Mouse (Mus musculus): ENCODE results near the gene Dtx1. TPM values are rescaled to one million over a fixed set of nuclear protein-coding genes. Genes with fewer than 3 reads are reported as not detected.

Gene Dtx1
- total and polyA plus RNA-seq, 2 experiments from 2014 or later, result 0.30 to 1.7 TPM

- no peaks in the 10 kb centered on the region for H3K4me1 ChIP-seq (ENCODE audit: control insufficient read depth, insufficient read depth)
- WGBS, result 53% methylated on average over 3 of the region's 3 CpGs
- no peak overlapping the region for H3K4me2 ChIP-seq (ENCODE audit: low read depth, low read length)
- no peak overlapping the region for H3K4me3 ChIP-seq (ENCODE audit: low read depth, low read length)
- H3K36me3 ChIP-seq (replicated peaks; ENCODE audit: control insufficient read depth, insufficient read depth, low read length), result no peaks in the 10 kb centered on the region
- ATAC-seq (ENCODE audit: insufficient read depth, low read depth) (no peak), DNase-seq (ENCODE audit: low spot score) (no peak)
- no peak overlapping the region for H3K9ac ChIP-seq (replicated peaks; ENCODE audit: low read depth, low read length)
- H3K27ac ChIP-seq (ENCODE audit: low read depth), result no peak overlapping the region
- TF ChIP-seq CTCF (IDR thresholded peaks at IDR 0.05; ENCODE audit: low read depth) (no peak), EP300 (IDR thresholded peaks at IDR 0.05; ENCODE audit: low read depth) (no peak)
- no peaks in the 10 kb centered on the region for H3K9me3 ChIP-seq (replicated peaks; ENCODE audit: control insufficient read depth, low read length)
- peaks cover 79% of the 10 kb centered on the region for H3K27me3 ChIP-seq (ENCODE audit: control insufficient read depth, insufficient read depth, low read length)
These were observed 13.5 kb downstream of the Dtx1 start for GRCm38 (mm10) chr5:120698181-120698580.

GRCm38 (mm10) chr5:120696865-120697264 is 14.9 kb downstream of the Dtx1 start:
- no peak for ATAC-seq (ENCODE audit: insufficient read depth, low read depth)
- Histone ChIP-seq H3K27me3 (ENCODE audit: control insufficient read depth, insufficient read depth, low read length) (peaks cover 80% of the 10 kb centered on the region), H3K4me1 (ENCODE audit: control insufficient read depth, insufficient read depth) (no peaks in the 10 kb centered on the region), H3K9me3 (replicated peaks; ENCODE audit: control insufficient read depth, low read length) (no peaks in the 10 kb centered on the region), H3K9ac (replicated peaks; ENCODE audit: low read depth, low read length) (no peak overlapping the region), H3K4me3 (ENCODE audit: low read depth, low read length) (no peak overlapping the region), H3K36me3 (replicated peaks; ENCODE audit: control insufficient read depth, insufficient read depth, low read length) (no peaks in the 10 kb centered on the region), H3K4me2 (ENCODE audit: low read depth, low read length) (no peak overlapping the region), H3K27ac (ENCODE audit: low read depth) (no peak overlapping the region)
- 53% methylated on average over 4 of the region's 4 CpGs for WGBS
- DNase-seq (ENCODE audit: low spot score), result no peak
- no peak for TF ChIP-seq CTCF (IDR thresholded peaks at IDR 0.05; ENCODE audit: low read depth)
- no peak for TF ChIP-seq EP300 (IDR thresholded peaks at IDR 0.05; ENCODE audit: low read depth)

- Histone ChIP-seq H3K9me3 (replicated peaks; ENCODE audit: control insufficient read depth, low read length) (no peaks in the 10 kb centered on the region), H3K36me3 (replicated peaks; ENCODE audit: control insufficient read depth, insufficient read depth, low read length) (no peaks in the 10 kb centered on the region), H3K4me1 (ENCODE audit: control insufficient read depth, insufficient read depth) (no peaks in the 10 kb centered on the region), H3K27ac (ENCODE audit: low read depth) (no peak overlapping the region), H3K9ac (replicated peaks; ENCODE audit: low read depth, low read length) (no peak overlapping the region), H3K4me2 (ENCODE audit: low read depth, low read length) (no peak overlapping the region), H3K27me3 (ENCODE audit: control insufficient read depth, insufficient read depth, low read length) (peaks cover 87% of the 10 kb centered on the region), H3K4me3 (ENCODE audit: low read depth, low read length) (no peak overlapping the region)
- 66% methylated on average over 16 of the region's 16 CpGs for WGBS
- no peak for DNase-seq (ENCODE audit: low spot score)
- ATAC-seq (ENCODE audit: insufficient read depth, low read depth), result no peak
- TF ChIP-seq CTCF (IDR thresholded peaks at IDR 0.05; ENCODE audit: low read depth), result no peak
- no peak for TF ChIP-seq EP300 (IDR thresholded peaks at IDR 0.05; ENCODE audit: low read depth)
These were observed 15.5 kb downstream of the Dtx1 start for GRCm38 (mm10) chr5:120696057-120696743.

- Histone ChIP-seq H3K4me3 (ENCODE audit: low read depth, low read length) (peak overlapping the region; percentile 22; the same call in 1 of the 2 replicates), H3K9me3 (replicated peaks; ENCODE audit: control insufficient read depth, low read length) (no peaks in the 10 kb centered on the region), H3K27me3 (ENCODE audit: control insufficient read depth, insufficient read depth, low read length) (peaks cover 78% of the 10 kb centered on the region), H3K4me1 (ENCODE audit: control insufficient read depth, insufficient read depth) (no peaks in the 10 kb centered on the region), H3K9ac (replicated peaks; ENCODE audit: low read depth, low read length) (no peak overlapping the region), H3K27ac (ENCODE audit: low read depth) (no peak overlapping the region), H3K4me2 (ENCODE audit: low read depth, low read length) (peak overlapping the region; percentile 40; the same call in 1 of the 2 replicates), H3K36me3 (replicated peaks; ENCODE audit: control insufficient read depth, insufficient read depth, low read length) (no peaks in the 10 kb centered on the region)
- ATAC-seq (ENCODE audit: insufficient read depth, low read depth), result no peak
- DNase-seq (ENCODE audit: low spot score), result no peak
- TF ChIP-seq EP300 (IDR thresholded peaks at IDR 0.05; ENCODE audit: low read depth), result no peak
- no peak for TF ChIP-seq CTCF (IDR thresholded peaks at IDR 0.05; ENCODE audit: low read depth)
- 2% methylated on average over 41 of the region's 41 CpGs for WGBS
These were observed 17.0 kb downstream of the Dtx1 start for GRCm38 (mm10) chr5:120694695-120695074.

- Histone ChIP-seq H3K27ac (ENCODE audit: low read depth) (no peak overlapping the region), H3K4me3 (ENCODE audit: low read depth, low read length) (peak overlapping the region; percentile 22; the same call in 1 of the 2 replicates), H3K36me3 (replicated peaks; ENCODE audit: control insufficient read depth, insufficient read depth, low read length) (no peaks in the 10 kb centered on the region), H3K9ac (replicated peaks; ENCODE audit: low read depth, low read length) (no peak overlapping the region), H3K27me3 (ENCODE audit: control insufficient read depth, insufficient read depth, low read length) (peaks cover 76% of the 10 kb centered on the region), H3K9me3 (replicated peaks; ENCODE audit: control insufficient read depth, low read length) (no peaks in the 10 kb centered on the region), H3K4me2 (ENCODE audit: low read depth, low read length) (peak overlapping the region; percentile 40; the same call in 1 of the 2 replicates), H3K4me1 (ENCODE audit: control insufficient read depth, insufficient read depth) (no peaks in the 10 kb centered on the region)
- 17% methylated on average over 34 of the region's 38 CpGs for WGBS
- TF ChIP-seq CTCF (IDR thresholded peaks at IDR 0.05; ENCODE audit: low read depth) (no peak), EP300 (IDR thresholded peaks at IDR 0.05; ENCODE audit: low read depth) (no peak)
- ATAC-seq (ENCODE audit: insufficient read depth, low read depth) (no peak), DNase-seq (ENCODE audit: low spot score) (no peak)
These were observed 17.6 kb downstream of the Dtx1 start for GRCm38 (mm10) chr5:120693931-120694694.

Data from heart, postnatal 0 days (tissue).